In the genomic region with DNA sequence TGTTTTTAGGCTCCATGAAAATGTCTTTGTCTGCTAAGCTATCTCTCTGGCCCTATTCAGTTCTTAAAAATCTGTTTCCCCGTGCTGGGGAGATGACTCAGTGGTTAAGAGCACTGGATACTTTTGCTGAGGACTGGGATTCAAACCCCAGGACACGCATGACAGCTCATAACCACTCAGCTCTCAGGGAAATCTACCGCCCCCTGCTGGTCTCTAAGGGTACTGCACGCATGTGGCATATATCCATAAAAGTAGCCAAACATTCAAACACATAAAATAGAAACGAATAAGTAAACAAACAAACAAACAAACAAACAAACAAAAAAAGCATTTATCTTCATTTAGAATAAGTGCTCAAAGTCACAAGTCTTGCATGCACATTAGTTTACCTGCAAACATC, we compare ENCODE assay signal across 16 mouse cellular contexts.
DNase-seq lines count a peak whose midpoint lies in the region; ATAC-seq and TF ChIP-seq lines count a peak whose summit lies in the region.
"Had no signal": no experiment of that assay in that cellular context is flagged by ENCODE, and none has a peak within 500 bp of the region (broad histone marks: within the 10 kb centered on the region; RNA-seq: fewer than 3 reads in every experiment).

No protein-coding gene starts in this region.

- peak; percentile 48 for TF ChIP-seq CTCF in hindbrain, postnatal 0 days (IDR thresholded peaks at IDR 0.05; ENCODE audit: low read depth)
- peak; percentile 46 for TF ChIP-seq CTCF in lung, embryonic 14.5 days (IDR thresholded peaks at IDR 0.05; ENCODE audit: low read depth)
- peak; percentile 10; the same call in 1 of the 2 replicates for TF ChIP-seq CTCF in G1E (IDR thresholded peaks at IDR 0.05; ENCODE audit: low read depth, low read length)
- peak; percentile 45 for TF ChIP-seq CTCF in stomach, postnatal 0 days (IDR thresholded peaks at IDR 0.05; ENCODE audit: low read depth)

- H3K9ac ChIP-seq in hindbrain, postnatal 0 days (replicated peaks; ENCODE audit: low read length) = no peak overlapping the region
- H3K9ac ChIP-seq in hindbrain, embryonic 13.5 days = no peak overlapping the region
- no peak overlapping the region for H3K9ac ChIP-seq in lung, embryonic 14.5 days
- H3K9ac ChIP-seq in stomach, postnatal 0 days (ENCODE audit: low read length) = no peak overlapping the region
- H3K9ac ChIP-seq: embryonic facial prominence, embryonic 12.5 days; hindbrain, embryonic 12.5 days; limb, embryonic 12.5 days had no signal

- H3K27me3 ChIP-seq in hindbrain, postnatal 0 days (ENCODE audit: insufficient read depth, low read length) = no peaks in the 10 kb centered on the region
- H3K27me3 ChIP-seq in hindbrain, embryonic 13.5 days = no peaks in the 10 kb centered on the region
- H3K27me3 ChIP-seq in lung, embryonic 14.5 days (ENCODE audit: insufficient read depth, low read length) = no peaks in the 10 kb centered on the region
- H3K27me3 ChIP-seq in G1E (ENCODE audit: insufficient read depth, low read length) = no peaks in the 10 kb centered on the region
- no peaks in the 10 kb centered on the region for H3K27me3 ChIP-seq in stomach, postnatal 0 days (ENCODE audit: control insufficient read depth, insufficient read depth, low read length)
- H3K27me3 ChIP-seq: embryonic facial prominence, embryonic 12.5 days; hindbrain, embryonic 12.5 days; limb, embryonic 12.5 days had no signal

- ATAC-seq in hindbrain, postnatal 0 days = no peak
- ATAC-seq in hindbrain, embryonic 13.5 days (ENCODE audit: low FRiP score) = no peak
- no peak for ATAC-seq in lung, embryonic 14.5 days (ENCODE audit: insufficient read depth)
- ATAC-seq in G1E (ENCODE audit: extremely low read depth, insufficient number of reproducible peaks, low FRiP score, poor library complexity, severe bottlenecking) = no peak
- ATAC-seq in stomach, postnatal 0 days (ENCODE audit: low FRiP score, low TSS enrichment) = no peak

- 89% methylated on average over 5 of the region's 5 CpGs for WGBS in hindbrain, postnatal 0 days
- 90% methylated on average over 5 of the region's 5 CpGs for WGBS in hindbrain, embryonic 13.5 days
- WGBS in lung, embryonic 14.5 days = 81% methylated on average over 5 of the region's 5 CpGs
- WGBS in stomach, postnatal 0 days = 83% methylated on average over 5 of the region's 5 CpGs

- peaks cover 6% of the 10 kb centered on the region; the same call in 1 of the 2 replicates for H3K9me3 ChIP-seq in hindbrain, postnatal 0 days (ENCODE audit: low read length)
- H3K9me3 ChIP-seq in hindbrain, embryonic 13.5 days = peaks cover 8% of the 10 kb centered on the region; the same call in 1 of the 2 replicates
- H3K9me3 ChIP-seq in lung, embryonic 14.5 days (ENCODE audit: low read depth, low read length) = peaks cover 4% of the 10 kb centered on the region; the same call in 1 of the 2 replicates
- peaks cover 71% of the 10 kb centered on the region for H3K9me3 ChIP-seq in G1E (replicated peaks)
- H3K9me3 ChIP-seq in stomach, postnatal 0 days (ENCODE audit: control insufficient read depth, low read length) = no peaks in the 10 kb centered on the region

- TF ChIP-seq EP300 in stomach, postnatal 0 days (optimal IDR thresholded peaks at IDR 0.05) = no peak

- no peak for DNase-seq in hindbrain, postnatal 0 days (ENCODE audit: low spot score)
- no peak for DNase-seq in lung, embryonic 14.5 days
- no peak for DNase-seq in lung, postnatal 14 days
- no peak for DNase-seq in G1E (ENCODE audit: low spot score)
- DNase-seq in stomach, postnatal 0 days (ENCODE audit: low spot score) = no peak
- DNase-seq in heart, postnatal 10 days = no peak
- DNase-seq: B cell, adult 2 months; cerebellum, adult 11 months; kidney, adult 11 months; right cerebral cortex, adult 18-20 months; thymus, postnatal 4 days had no signal

- no peak overlapping the region for H3K27ac ChIP-seq in hindbrain, postnatal 0 days
- H3K27ac ChIP-seq in hindbrain, embryonic 13.5 days = no peak overlapping the region
- no peak overlapping the region for H3K27ac ChIP-seq in lung, embryonic 14.5 days (ENCODE audit: low read depth)
- H3K27ac ChIP-seq in stomach, postnatal 0 days (replicated peaks) = no peak overlapping the region
- H3K27ac ChIP-seq: embryonic facial prominence, embryonic 12.5 days; hindbrain, embryonic 12.5 days; limb, embryonic 12.5 days had no signal

- no peak overlapping the region for H3K4me3 ChIP-seq in hindbrain, postnatal 0 days (ENCODE audit: low read length)
- H3K4me3 ChIP-seq in hindbrain, embryonic 13.5 days = no peak overlapping the region
- H3K4me3 ChIP-seq in lung, embryonic 14.5 days (ENCODE audit: low read depth, low read length) = no peak overlapping the region
- no peak overlapping the region for H3K4me3 ChIP-seq in G1E (ENCODE audit: low read depth, low read length)
- no peak overlapping the region for H3K4me3 ChIP-seq in stomach, postnatal 0 days (ENCODE audit: low read depth, low read length)
- H3K4me3 ChIP-seq: embryonic facial prominence, embryonic 12.5 days; hindbrain, embryonic 12.5 days; limb, embryonic 12.5 days; myocyte had no signal

- H3K4me1 ChIP-seq in hindbrain, postnatal 0 days (ENCODE audit: insufficient read depth, low read length) = no peaks in the 10 kb centered on the region
- 0 out of 2 replicates have a peak, but pooled peaks cover 5% of the 10 kb centered on the region for H3K4me1 ChIP-seq in hindbrain, embryonic 13.5 days (replicated peaks)
- H3K4me1 ChIP-seq in lung, embryonic 14.5 days (ENCODE audit: insufficient read depth) = no peaks in the 10 kb centered on the region
- no peaks in the 10 kb centered on the region for H3K4me1 ChIP-seq in G1E (ENCODE audit: insufficient read depth, low read depth, low read length)
- no peaks in the 10 kb centered on the region for H3K4me1 ChIP-seq in stomach, postnatal 0 days (replicated peaks; ENCODE audit: control insufficient read depth, insufficient read depth)
- H3K4me1 ChIP-seq: embryonic facial prominence, embryonic 12.5 days; hindbrain, embryonic 12.5 days had no signal

- no peaks in the 10 kb centered on the region for H3K36me3 ChIP-seq in hindbrain, postnatal 0 days (ENCODE audit: insufficient read depth, low read length)
- H3K36me3 ChIP-seq in hindbrain, embryonic 13.5 days = no peaks in the 10 kb centered on the region
- no peaks in the 10 kb centered on the region for H3K36me3 ChIP-seq in lung, embryonic 14.5 days (ENCODE audit: insufficient read depth)
- H3K36me3 ChIP-seq in G1E (replicated peaks) = no peaks in the 10 kb centered on the region
- no peaks in the 10 kb centered on the region for H3K36me3 ChIP-seq in stomach, postnatal 0 days (ENCODE audit: control insufficient read depth, insufficient read depth, low read length)
- H3K36me3 ChIP-seq: embryonic facial prominence, embryonic 12.5 days; hindbrain, embryonic 12.5 days; limb, embryonic 12.5 days had no signal

- no peak overlapping the region for H3K4me2 ChIP-seq in hindbrain, postnatal 0 days (ENCODE audit: low read depth, low read length)
- no peak overlapping the region for H3K4me2 ChIP-seq in hindbrain, embryonic 13.5 days
- no peak overlapping the region for H3K4me2 ChIP-seq in lung, embryonic 14.5 days
- H3K4me2 ChIP-seq in stomach, postnatal 0 days (replicated peaks; ENCODE audit: low read depth) = no peak overlapping the region
- H3K4me2 ChIP-seq: embryonic facial prominence, embryonic 12.5 days; hindbrain, embryonic 12.5 days; limb, embryonic 12.5 days had no signal

- intact Hi-C loops in heart, postnatal 10 days (cut with DNase I) = no loop called here
